Mouse (Mus musculus) lung, postnatal 4 days (tissue): ENCODE measurements around the gene Ppfia1.

Source experiments
- DNase-seq, 2 experiments: peaks; one replicate each; pipeline ENCODE4 v3.0.0; 2021

The Ppfia1 gene

DNA sequence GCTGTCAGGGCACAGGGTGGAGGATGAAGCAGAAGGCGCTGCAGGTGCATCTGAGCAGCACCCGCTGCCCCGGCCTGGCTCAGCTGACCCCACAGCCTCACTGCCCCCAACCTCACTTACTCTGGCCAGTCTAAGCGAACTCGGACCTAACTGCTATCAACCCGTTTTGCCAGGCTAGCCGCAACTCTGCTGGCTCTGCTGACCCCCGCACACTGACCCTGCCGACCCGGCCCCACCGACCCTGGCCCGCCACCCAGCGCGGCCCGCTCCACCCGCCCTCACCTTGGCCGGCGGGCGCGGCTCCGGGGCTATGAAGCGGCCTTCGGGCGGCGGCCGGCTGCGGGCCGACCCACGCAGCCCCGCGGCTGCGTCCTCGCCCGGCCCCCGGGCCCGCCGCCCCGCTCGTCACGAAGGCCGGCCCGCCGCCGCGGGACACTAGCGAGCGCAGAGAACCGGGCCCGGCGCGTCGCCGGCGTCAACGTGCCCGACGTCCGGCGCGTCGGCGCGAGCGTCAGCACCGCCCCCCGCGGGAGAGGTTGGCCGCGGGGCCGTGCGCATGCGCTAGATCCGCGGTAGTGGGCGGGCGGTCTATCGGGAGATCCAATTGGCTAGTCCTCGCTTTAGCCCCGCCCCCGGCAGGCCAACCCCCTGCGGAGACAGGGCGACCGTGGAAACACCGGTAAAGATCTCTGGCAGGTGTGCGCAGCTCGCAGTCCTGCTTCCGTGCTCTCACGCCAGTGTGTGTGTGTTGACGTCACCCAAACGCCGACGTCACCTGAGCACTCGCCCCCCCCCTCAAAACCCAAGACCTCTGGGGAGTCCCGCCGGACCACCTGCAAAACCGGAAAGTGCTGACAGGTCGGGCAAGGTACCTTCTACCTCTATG, at the start of gene Ppfia1:
Ppfia1 (minus strand) TSS at position 493 of the 886 bp plus-strand sequence.
- DNase-seq: peak; percentile 98 to 99

DNA sequence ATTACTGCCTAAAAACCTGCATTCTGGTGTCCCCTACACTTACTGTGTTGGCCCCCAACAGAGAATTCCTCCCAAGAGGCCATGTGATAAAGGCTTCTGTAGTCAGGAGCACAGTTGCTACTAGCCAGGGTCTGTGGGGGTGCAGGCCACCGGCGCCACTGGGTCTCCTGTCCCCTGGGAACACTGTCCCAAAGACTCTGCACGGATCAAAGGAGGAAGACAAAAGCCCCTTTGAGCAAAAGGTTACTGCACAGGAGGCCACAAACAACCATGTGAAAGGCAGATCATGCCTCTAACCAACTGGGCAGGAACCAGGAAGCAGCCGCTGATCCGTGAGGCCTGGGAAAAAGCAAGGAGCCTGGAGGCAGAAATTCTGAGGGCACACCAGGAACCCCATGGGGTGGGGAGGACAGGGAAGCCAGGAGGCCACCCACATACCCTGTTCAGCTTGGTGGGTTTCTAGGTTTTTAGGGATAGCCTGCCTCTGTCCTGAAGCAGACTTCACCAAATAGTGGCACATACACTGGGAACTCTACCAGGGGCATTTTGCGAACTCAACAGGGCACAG, 46.9 kb upstream of the Ppfia1 start:
- DNase-seq: no peak

DNA sequence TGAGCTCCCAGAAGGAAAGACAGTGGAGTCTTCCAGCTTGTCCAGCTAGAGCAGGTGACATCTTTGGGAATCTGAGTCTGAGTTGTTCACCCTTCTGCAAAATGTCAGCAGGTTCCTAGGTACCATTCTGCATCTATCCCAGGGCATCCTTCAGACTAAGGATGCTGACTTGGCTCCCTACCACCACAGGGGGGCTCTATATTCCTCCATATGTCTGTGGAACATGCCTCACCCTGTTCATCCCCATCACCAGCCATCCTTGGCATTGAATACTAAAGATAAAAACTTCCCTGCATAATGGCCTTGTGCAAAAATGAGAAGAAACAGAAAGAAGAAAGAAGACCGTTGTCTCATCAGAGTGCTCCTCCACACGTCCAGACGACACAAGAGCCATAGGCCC, 36.0 kb upstream of the Ppfia1 start:
- no peak for DNase-seq

DNA sequence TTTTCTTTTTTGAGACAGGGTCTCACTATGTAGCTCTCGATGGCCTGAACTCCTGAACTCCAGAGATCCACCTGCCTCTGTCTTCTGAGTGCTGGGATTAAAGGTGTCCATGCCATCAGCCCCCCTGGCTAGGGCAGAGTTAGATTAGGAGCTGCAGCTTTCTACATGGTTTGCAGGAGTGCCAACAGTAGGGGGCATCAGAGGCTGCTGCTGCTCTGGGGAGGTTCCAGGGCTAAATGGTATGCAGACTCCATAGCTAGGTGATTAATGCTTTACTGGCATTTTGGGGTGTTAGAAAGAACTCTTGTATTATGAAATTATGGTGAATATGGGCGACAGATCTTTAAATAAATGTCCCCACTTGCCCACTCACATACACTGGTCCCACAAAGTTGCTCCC, 33.8 kb upstream of the Ppfia1 start:
- DNase-seq: peak in 1 of 2 experiments; percentile 64

DNA sequence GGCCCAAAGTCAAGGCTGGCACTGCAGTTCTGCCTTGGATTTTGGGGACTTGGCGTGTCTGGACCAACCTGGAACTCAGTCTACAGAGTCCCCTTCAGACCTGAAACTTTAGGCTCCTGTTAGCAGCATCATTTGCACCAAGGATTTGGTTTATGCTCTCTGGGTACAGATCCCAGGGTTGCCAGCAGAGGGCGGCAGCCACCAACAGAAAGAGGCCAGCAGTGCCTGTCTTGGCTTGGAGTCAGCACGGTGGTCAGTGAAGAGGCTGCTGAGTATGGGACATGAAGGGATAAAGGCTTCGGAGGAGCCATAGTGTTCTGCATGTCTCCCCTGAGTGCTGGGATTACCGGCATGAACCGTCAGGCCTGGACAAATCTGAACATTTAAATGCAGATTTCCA, 32.1 kb upstream of the Ppfia1 start:
- peak; percentile 72 to 86 for DNase-seq

DNA sequence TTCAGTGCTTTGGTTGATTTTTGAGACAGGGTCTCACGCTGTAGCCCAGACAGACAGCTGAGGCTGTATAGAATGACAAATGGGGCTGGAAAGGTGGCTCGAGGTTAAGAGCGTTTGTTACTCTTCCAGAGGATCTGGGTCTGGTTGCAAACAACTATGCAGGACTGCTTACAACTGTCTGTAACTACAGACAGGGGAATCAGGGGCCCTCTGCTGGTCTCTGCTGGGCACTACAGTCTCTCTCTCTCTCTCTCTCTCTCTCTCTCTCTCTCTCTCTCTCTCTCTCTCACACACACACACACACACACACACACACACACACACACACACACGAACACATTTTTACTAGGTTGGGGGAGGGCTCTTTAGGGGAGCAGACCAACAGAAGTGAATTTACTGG, 30.1 kb upstream of the Ppfia1 start:
- peak; percentile 45 to 59 for DNase-seq

DNA sequence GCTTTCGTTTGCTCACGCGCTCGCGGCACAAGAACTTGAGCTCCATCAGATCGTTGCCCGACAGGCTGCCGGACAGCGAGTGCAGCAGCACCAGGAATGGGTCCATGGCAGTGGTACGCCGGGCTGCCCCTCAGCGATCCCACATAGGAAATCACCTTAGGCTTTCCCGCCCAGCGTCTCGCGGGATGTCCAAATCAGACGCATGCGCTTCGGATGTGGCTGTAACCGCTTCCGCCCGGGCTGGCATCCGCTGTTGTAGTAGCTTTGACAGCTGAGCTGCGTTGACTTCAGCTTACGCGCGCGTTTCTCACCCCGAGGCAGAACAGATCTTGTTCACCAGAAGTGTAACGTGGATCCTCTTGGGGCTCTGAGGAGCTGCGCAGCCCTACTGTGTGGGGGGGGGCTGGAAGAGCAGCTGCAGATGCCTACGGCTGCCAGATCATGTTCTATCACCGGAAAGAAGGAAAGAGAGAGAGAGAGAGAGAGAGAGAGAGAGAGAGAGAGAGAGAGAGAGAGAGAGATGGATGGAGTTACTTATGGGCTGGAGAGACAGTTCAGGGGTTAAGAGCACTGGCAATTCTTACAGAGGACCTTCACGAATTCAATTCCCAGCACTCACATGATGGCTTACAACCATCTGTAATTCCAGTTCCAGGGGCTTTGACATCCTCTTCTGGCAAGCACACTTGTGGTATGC, 28.9 kb upstream of the Ppfia1 start, which contains the start of gene Fadd:
Fadd (minus strand) TSS at position 180 of the 697 bp plus-strand sequence.
- DNase-seq: peak; percentile 96 to 98

DNA sequence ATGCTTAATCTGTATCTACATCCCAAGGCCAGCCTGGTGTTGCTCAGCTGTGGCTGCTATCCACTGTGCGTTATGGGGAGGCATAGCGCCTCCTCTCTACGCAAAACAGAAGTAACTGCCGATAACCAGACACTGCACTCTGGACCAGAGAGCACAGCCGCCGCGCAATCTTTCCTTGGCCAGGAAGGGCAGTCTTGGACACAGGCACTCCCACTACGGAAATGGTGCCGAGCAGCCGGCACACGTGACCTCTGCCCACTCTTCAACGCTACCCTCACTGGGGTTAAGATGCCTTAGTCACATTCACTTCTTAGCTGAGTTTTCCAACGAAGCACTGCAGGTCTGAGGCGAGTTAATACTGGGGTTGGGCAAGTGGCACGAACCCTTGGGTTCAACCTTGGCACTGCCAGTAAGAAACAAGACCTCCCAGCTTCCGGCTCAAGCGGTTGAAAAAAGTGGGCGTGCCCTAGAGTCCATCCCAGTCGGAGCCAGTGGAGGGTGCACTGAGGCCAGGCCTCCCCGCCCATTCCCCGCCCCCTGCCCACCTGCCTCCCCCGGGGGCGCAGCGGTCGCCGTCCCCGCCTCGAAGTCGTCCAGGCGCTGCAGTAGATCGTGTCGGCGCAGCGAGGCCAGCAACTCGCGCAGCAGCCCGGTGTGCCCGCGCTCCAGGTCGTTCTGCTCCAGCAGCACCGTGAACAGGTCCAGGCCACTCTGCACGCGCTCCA, 28.2 kb upstream of the Ppfia1 start:
- peak; percentile 89 to 92 for DNase-seq

DNA sequence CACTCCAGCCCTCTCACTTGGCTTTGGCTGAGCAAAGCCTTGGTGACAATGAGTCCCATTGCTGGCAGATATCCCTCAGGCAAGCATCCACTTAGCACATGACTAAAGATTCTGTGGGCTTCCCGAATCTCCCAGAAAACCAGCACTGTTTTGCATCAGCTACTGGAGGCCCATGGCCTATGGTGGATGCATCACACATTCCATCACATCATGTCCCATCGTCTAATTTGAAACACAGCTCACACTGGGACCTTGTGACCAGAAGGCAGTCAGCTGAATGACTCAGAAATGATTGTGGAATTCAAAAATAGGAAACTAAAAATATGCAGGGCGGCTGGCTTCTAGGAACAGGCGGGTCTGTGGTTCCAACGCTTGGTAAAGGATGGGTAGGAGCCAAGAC, 24.3 kb upstream of the Ppfia1 start:
- no peak for DNase-seq

DNA sequence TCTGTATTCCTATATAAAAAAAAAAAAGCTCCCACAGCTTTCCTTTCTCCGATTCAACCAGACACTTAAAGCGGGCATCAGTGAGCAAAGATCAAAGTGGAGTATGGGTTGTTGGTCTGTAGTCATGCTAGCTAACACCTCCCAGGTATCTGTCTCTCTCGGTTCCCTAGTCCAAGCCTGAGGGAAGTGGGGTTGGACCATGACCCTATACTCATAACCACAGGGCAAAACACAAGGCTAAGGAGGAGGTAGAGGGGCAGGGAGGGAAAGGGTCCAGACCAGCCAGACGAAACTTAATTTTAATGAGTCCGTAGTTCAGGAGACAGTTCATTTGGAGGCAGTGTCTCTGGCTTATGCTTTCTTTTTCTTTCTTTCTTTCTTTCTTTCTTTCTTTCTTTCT, 18.7 kb upstream of the Ppfia1 start:
- DNase-seq: no peak

DNA sequence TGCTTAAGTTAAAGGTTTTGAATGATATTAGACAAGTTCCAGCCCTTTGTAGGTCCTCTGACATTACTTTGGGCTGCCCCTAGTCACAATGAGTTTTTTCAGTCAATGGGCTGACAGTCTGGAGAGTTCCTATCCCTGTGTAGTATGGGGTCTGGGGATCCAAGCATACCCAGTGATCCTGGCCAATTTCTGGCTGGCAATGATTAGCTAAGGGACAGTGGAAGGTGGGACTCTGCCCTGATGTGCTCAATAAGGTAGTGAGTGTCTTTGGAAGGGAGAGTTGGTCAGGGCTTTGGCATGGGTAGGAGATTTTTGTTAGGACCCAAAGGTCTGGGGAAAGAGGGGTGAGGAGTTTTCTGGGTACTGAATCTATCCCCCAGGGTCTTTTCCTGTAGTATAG, 18.1 kb upstream of the Ppfia1 start:
- no peak for DNase-seq

DNA sequence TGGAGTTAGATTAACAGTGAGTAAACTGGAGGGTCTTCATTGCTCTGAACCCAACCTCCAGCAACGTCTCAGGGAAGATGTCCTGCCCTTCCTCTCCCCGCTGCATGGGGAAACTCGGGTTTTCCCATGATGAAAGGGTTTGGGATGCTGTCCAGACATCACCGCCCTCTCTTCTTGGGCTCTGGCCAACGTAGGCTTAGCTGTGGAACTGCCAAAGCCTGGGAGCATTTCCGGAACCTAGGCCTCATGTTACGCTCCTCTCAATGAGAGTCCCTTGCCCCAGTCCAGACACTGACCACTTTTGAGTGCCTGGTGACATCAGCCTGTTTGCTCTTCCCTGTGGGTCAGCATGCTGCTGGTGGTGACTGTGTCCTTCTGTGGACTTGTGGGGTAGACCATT, 15.9 kb upstream of the Ppfia1 start:
- peak; percentile 51 to 68 for DNase-seq

DNA sequence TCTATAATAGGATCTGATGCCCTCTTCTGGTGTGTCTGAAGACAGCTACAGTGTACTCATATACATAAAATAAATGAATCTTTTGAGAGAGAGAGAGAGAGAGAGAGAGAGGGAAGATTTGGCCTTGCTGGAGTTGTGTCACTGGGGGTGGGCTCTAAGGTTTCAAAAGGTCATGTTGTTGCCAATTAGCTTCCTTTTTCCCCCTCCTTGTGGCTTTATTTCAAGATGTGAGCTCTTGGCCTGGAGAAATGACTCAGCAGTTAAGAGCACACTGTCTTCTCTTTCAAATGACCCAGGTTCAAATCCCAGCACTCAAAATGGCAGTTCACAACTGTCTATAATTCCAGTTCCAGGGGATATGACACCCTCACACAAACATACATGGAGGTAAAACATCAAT, 14.6 kb upstream of the Ppfia1 start:
- DNase-seq: no peak

DNA sequence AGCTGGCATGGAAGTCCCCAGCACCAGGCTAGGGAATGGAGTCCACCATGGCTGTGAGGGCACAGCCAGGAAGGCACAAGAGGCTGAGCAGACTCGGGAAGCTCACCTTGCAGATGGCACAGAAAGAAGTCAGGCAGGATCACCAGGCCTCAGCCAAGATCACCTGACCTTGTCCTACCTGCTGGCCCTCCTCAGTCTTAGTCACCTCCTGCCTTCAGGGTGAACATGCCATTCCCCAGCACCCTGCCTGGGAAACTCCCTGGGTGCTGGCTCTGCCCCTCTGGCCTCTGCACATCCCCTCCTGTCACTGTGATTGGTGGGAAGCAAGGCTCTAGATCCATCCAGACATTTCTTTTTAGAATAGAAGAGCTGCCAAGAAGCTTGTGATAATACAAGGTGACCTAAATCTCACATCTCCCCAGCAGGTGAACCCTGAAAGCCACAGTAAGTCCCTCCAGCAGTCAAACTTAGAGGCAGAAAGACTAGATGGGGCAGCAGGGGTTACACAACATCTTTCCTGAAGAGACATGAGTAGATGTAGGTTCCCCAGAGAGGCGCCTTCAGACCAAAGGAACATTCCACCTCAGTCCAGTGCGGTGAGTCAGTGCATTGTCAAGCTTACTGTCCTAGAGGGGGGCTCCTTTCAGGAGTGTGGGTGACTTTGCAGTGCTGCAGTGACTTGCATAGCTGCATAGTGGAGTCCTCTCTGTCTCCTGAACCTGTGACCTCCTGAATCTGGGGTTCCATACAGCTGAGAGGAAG, 13.6 kb upstream of the Ppfia1 start:
- DNase-seq: no peak

DNA sequence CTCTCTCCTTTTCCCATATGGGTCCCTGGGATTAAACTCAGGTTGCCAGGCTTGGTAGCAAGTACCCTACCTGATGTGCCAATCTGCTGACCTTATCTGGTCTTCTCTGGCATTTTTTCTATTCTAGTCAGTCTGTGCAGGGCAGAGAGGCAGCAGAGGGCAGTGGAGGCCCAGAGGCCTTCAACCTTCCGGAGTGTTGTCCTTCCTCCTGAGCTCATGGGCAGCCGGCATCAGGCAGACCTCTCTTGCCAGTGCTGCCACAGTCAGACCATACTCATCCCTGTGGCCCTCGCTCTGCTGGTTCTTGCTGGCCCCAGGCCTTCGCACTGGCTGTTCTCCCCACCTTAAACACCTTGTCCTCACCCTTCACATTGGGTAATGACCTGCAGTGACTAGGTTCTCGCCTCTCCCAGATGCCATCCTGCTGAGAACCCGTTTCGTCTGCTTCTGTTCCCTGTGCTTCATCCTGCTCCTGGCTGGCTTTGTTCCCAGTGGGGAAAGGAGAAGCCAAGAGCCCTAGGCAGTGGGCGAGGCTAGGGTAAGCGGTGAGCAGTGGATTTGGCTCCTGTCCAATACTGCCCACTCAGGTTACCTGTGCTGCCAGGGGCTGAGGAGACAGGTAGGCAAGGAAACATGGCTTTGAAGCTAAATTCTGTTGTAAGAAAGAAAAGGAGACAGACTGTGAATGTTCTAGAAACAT, 10.1 kb upstream of the Ppfia1 start:
- peak; percentile 62 to 68 for DNase-seq

DNA sequence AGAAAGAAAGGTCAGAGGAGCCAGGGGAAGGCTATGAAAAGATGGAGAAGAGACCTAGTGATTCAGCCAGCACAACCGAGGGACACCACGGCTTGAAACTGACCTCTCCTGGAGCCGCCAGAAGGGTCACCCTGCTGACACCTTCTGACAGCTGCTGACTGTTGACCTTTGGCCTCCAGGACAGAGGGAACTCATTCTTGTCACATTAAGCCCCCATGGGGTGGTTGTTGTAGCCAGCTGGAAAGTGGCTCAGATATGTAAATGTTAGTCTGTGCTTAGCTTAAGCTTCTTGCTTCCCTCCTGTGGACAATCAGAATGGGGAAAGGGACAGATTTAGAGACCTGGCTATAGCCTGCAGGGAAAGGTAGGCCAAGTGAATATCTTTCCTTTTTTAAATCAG, 8.5 kb upstream of the Ppfia1 start:
- DNase-seq: peak in 1 of 2 experiments; percentile 63

DNA sequence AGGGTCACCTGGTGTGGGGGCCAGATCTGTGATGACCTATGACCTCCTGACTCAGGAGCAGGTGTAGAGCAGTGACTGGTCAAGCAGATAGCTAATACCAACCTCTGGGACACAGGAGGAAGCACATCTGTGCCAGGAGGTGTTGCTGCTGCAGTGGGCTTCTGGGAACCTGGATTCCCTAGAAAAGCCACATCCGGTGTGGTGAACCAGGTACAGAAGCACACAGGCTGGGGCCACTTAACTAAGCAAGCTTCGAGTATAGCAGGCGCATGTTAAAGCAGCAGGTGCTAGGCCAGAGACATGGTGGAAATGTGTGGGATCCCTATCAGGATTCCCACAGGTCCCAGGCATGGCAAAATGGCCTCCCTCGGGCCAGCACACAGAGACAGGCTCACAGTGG, 7.1 kb upstream of the Ppfia1 start:
- DNase-seq: no peak

DNA sequence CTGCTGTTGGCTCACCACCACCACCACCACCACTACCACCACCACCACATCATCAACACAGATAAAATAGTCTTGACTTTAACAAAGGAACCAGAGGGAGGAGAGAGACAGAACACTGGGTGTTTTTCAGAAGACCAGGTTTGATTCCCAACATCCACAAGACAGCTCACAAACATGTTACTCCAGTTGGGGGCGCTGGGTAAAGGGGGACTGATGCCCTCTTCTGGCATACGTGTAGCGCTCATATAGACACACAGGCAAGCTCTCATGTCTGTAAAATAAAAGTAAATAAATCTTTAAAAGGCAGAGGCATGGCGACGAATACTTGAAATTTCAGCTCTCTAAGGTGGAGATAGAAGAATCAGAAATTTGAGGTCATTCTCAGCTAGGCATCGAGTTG, 5.0 kb upstream of the Ppfia1 start:
- no peak for DNase-seq

DNA sequence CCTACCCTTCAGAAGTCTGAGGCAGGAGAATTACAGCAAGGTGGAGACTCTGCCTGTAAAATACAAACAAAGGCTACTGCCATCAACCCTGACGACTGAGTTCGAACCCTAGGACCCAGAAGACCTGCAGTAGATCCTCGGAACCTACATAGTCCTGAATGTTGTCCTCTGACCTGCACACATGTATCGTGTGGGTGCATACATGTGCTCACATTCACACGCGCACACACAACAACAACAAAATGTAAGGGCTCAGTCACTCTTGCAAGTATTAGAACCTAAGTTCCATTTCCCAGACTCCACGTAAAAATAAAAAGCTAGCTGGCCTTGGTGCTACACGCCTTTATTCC, 569 bp upstream of the Ppfia1 start:
- no peak for DNase-seq

DNA sequence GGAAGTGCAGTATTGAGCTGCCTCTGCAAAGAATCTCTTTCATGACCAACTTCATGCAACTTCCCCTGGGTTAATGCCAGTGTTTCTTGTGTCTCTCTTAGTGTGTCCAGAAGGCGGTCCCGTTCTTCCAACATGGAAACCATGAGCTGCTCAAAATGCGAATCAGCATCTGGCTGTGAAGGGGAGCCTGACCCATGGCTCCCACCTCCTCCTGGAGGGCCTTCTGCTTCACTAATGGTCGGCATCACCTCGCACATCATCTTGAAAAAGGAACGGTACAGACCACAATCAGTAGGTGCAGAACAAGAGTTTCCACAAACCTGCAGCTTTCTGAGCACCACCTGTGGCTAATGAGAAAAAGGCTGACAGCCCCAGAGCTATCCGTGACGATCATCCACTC, 1.3 kb downstream of the Ppfia1 start:
- no peak for DNase-seq

DNA sequence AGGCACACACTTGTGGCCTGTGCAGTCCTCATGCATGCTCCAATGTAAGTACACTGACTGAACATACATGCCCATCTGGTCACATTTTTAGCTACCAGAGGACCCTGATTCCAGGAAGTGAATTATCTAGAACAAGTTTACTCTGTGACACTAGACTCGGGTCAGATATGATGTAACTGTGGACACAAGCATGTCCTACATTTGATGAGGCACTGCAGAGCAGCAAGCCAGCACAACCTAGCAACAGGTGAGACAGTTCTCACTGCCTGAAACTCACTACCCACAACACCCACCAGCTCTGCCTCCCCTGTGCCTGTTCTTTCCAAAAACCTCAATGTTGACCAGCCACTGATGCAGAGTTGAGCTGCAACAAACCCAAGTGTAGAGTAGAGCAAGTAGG, 2.7 kb downstream of the Ppfia1 start:
- no peak for DNase-seq
